Mouse (Mus musculus): Measurements from ENCODE around the gene Olfr140.

Olfr140 gene

DNA sequence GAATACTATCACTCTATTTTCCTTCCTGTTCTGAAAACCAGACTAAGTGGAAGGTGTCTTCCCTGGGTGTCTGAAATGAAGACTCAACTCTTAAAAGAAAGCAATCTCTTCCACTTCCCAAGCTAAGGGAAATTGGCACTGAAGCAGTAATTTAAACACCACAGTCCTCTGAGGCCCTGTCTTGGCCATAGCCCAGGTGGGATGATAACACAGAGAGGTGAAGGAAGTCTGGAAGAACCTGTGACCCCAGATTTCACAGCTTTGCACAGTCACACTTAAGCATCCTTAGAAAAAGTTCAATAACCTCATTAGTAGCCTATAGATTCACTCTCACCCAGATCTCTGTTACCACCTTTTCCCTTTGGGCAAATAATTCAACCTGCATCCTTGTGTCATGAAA, at the start of gene Olfr140:
Gene Olfr140, minus strand, starts transcription at position 101 of the 400 bp plus-strand sequence.
- no peak for DNase-seq (ENCODE audit: low spot score)

- no peak for DNase-seq (ENCODE audit: low spot score)
Observed at GRCm38 (mm10) chr2:90070065-90070464, 6.7 kb upstream of the Olfr140 start.

- DNase-seq (ENCODE audit: low spot score), result no peak
Observed at GRCm38 (mm10) chr2:90035037-90035436, 28.4 kb downstream of the Olfr140 start, which contains the start of gene Olfr1265. Gene Olfr1265 (plus strand): TSS chr2:90035337.

DNA sequence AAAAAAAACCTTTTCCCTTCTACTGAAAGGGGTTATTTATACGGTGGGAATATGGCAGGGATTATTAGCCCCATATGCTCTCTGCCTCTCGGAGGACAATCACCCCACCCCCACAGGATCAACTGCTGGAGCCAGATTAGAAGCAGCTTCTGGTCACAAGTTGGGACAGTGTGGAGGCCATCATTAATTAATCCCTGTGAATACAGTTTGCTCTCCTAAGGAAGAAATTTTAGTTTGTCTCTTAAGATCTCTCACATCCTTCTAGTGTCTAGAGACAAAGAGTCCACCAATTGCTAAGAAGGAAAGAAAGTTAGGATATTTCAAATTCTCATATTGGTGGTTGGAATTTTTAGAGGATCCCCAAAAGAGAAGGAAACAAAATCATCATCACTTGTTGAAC, 37.9 kb downstream of the Olfr140 start, which contains the start of gene Olfr1264:
Gene Olfr1264, minus strand, starts transcription at position 101 of the 400 bp plus-strand sequence.
- DNase-seq (ENCODE audit: low spot score), result no peak

DNA sequence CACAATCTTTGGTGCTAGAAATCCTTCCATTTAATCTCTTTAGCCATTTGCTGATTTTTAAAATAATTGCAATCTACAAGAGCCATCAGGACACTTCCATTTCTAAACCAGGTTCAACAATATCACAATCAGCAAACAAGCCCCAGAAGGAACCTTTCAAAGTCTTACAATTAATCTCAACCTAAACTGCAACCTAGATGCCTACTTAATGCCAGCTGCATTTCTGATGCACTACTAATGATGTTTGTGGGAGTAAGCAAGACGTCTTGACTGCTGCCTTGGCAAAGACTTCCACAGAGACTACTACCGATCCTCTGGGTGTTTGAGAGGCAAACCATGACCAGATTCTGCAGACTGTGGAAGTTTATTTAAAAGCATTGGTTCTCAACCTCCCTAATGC, 51.6 kb downstream of the Olfr140 start, which contains the start of gene Olfr1263:
Gene Olfr1263, plus strand, starts transcription at position 301 of the 400 bp plus-strand sequence.
- no peak for DNase-seq (ENCODE audit: low spot score)

- DNase-seq (ENCODE audit: low spot score), result no peak
Observed at GRCm38 (mm10) chr2:89999845-90000244, 63.5 kb downstream of the Olfr140 start, which contains the start of gene Olfr1262. Gene Olfr1262 (plus strand): TSS chr2:90000145.
